Mouse (Mus musculus): Measurements from ENCODE around the gene Ugt1a5. TPM values are rescaled to one million over a fixed set of nuclear protein-coding genes. Genes with fewer than 3 reads are reported as not detected.

Gene Ugt1a5
- polyA plus RNA-seq, 1 experiment, result 0.04 TPM

DNA sequence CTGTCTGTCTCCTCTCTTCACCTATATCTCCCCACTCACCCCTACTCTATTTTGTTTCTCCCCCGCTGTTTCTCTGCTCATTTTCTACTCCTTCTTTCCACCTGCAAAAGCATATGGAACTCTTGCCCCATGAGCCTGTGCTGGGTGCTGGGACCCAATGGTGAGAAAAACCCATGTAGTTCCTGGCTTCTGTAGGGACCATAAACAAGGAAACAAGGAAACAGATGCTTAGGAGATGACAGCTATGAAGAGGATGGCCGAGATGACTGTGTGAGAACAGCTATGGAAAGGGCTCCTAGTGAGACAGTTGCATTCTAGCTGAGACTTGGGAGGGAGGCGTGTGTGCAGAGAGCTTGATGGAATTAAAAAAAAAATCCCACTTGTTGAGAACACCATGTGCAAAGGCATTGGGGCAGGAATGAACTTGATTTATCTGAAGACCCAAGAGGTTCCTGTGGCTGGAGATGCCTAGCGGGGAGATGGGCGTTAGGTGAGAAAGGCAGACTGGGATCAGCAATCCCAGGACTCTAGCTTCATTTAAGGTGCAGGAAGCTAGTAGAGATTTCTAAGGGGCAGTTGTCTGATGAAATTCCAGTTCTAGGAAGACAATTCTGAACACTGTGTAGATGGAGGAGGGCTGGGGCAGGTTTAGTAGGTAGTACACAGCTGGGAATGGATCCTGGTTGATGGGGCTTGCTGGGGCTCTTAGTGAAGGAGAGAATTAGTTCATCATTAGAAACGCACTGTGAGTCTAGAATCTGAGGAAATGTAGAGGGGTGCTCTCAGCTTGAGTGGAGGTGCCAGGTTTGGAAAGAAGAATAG is 65.4 kb downstream of the Ugt1a5 start:
- H3K27me3 ChIP-seq (replicated peaks), result peaks cover 4% of the 10 kb centered on the region
- H3K9me3 ChIP-seq, result peaks cover 80% of the 10 kb centered on the region
- TF ChIP-seq GATA1 (IDR thresholded peaks at IDR 0.05; ENCODE audit: borderline replicate concordance, low read length) (no peak), FLI1 (IDR thresholded peaks at IDR 0.05; ENCODE audit: low read length) (no peak)
- H3K36me3 ChIP-seq (replicated peaks; ENCODE audit: low read length), result no peaks in the 10 kb centered on the region
- H3K4me3 ChIP-seq (replicated peaks), result no peak overlapping the region
- no peaks in the 10 kb centered on the region for H3K4me1 ChIP-seq

DNA sequence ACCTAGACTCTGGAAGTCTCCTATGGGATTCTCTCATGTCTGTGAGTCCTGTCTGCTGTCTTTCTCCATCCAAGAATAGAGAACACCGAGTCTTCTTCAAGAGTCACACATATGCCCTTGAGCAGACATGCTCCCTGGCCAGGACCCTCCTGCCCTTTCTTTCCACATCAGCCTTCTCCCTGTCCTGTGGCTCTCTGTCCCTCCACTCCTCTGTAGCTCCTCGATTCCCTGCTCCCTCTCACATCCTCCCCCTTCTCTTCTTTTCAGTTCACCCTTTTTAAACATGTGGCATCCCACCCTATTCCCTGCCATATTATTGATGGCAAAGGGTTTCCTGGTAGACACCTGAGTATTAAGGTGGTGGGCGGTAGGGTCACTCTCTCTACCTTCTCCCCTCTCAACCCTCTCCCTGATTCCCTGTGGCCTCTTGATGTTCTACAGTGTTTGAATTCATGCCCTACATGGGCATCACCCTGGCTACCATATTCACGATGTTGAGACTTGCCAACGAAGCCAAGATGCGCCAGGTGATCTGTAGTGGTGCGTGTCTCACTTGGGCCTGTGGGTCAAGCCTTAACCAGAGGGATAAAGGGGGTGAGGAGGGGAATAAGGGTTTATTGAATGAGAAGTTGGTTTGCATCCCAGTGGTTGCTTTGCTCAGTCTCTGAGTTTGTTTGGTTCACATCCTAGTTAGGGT is 66.1 kb downstream of the Ugt1a5 start:
- Histone ChIP-seq H3K27me3 (replicated peaks) (peaks cover 6% of the 10 kb centered on the region), H3K4me1 (no peaks in the 10 kb centered on the region)
- TF ChIP-seq GATA1 (IDR thresholded peaks at IDR 0.05; ENCODE audit: borderline replicate concordance, low read length) (no peak), FLI1 (IDR thresholded peaks at IDR 0.05; ENCODE audit: low read length) (no peak)

DNA sequence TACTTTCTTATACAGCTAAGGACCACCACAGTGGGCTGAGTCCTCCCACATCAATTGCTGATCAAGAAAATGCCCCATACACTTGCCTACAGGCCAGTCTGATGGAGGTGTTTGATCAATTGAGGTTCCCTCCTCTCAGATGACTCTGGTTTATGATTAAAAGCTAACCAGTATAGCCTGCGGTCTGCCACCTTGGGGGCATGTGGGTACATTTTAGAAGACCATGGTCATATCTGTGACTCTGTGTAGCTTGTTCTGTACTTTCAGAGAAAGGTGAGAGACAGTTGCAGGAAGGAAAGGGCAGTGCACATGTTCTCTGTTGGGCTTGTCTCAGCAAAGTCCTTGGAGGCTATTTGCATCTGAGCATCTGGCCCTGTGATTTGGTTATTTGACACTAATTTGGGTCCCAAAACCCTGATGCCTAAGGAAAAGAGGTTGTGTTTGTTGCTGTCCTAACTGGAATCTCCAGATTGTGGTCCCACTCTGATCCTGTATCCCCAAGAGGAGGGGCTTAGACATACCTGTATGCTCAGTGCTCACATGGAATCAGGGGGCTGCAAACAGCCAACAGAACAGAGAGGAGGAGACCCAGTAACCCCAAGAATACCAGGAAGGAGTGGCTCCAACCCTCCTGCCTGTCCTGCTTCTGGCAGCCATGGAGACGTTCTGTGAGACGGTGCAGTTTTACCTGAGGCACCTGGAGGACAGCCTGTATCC is 67.0 kb downstream of the Ugt1a5 start:
- Histone ChIP-seq H3K36me3 (replicated peaks; ENCODE audit: low read length) (no peaks in the 10 kb centered on the region), H3K27me3 (replicated peaks) (peaks cover 6% of the 10 kb centered on the region), H3K4me3 (replicated peaks) (no peak overlapping the region), H3K4me1 (no peaks in the 10 kb centered on the region), H3K9me3 (peaks cover 80% of the 10 kb centered on the region)
- no peak for TF ChIP-seq GATA1 (IDR thresholded peaks at IDR 0.05; ENCODE audit: borderline replicate concordance, low read length)
- no peak for TF ChIP-seq FLI1 (IDR thresholded peaks at IDR 0.05; ENCODE audit: low read length)

More for the DNA sequence above, 66.1 kb downstream of the Ugt1a5 start:
- H3K36me3 ChIP-seq (replicated peaks; ENCODE audit: low read length), result no peaks in the 10 kb centered on the region
- H3K4me3 ChIP-seq (replicated peaks), result peak overlapping the region; percentile 4
- H3K9me3 ChIP-seq, result peaks cover 79% of the 10 kb centered on the region

DNA sequence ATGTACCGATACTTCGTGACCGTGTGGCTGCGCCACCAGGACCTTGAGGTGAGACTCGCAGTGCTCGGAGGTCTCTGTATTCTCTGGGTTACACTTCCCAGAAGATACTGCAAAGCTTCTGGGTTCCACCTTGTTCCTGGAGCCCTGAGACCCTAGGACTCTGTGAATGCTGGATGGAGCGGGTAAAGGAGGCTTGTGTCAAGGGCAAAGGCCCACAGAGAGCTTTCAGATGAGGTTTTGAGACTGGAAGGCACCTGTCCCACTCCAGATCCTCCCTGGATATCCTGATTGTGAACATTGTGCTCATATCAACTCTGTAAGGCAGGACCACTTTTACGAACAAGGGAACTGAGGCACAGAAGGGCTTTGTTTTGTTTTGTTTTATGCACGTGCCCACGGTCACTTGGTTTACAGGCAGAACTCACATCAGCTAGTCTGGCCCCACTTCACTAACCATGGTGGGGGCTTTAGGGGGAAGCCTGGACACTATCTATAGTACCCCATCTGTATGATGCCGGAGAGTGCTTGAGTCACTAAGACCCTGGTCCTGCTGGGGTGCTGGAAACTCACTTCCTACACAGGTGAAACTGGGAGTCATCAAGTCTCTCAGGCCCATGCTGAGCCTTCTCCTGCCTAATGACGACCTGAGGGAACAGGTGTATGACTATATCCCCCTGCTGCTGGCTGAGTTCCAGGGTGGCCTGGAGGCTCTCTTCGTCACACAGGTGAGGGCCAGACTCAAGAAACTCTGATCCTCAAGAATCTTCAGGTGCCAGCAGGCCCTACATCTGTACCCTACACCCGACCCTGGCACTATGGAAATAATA is 67.8 kb downstream of the Ugt1a5 start:
- TF ChIP-seq GATA1 (IDR thresholded peaks at IDR 0.05; ENCODE audit: borderline replicate concordance, low read length) (no peak), FLI1 (IDR thresholded peaks at IDR 0.05; ENCODE audit: low read length) (no peak)
- Histone ChIP-seq H3K4me1 (no peaks in the 10 kb centered on the region), H3K36me3 (replicated peaks; ENCODE audit: low read length) (no peaks in the 10 kb centered on the region), H3K27me3 (replicated peaks) (peaks cover 6% of the 10 kb centered on the region), H3K9me3 (peaks cover 81% of the 10 kb centered on the region), H3K4me3 (replicated peaks) (no peak overlapping the region)

DNA sequence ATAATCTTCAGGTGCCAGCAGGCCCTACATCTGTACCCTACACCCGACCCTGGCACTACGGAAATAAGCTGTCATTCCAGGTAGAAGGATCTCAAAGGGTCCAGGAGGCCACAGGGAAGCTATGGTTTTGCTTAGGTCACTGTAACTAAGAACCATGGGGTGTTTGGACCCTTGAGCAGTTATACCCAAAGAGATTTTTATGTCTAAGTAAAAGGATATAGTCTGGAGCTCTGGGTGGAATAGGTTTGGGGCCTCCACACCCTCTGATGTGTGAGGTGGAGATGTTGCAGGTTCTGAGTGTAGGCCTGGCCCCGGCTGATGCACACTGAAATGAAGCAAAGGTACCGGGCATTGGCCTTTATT is 68.4 kb downstream of the Ugt1a5 start:
- TF ChIP-seq GATA1 (IDR thresholded peaks at IDR 0.05; ENCODE audit: borderline replicate concordance, low read length) (no peak), FLI1 (IDR thresholded peaks at IDR 0.05; ENCODE audit: low read length) (no peak)
- no peaks in the 10 kb centered on the region for H3K4me1 ChIP-seq

DNA sequence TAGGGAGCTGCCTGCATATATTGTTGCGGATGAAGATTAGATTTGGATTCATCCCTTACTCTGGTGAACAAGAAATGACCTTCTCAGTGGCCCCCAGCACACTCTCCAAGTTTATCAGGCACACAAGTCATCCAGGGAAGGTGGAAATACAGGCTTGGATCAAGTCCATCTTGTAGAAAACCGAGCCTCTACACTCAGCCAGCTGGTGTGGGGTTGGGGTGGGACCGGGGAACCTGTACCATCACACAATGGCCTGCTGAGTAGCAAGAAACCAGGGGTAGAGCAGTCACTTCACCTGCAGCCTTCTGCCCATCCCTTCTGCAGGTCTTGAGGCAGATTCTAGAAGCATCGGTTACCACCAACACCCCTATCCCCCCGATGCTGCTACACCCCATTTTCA is 68.8 kb downstream of the Ugt1a5 start:
- no peak overlapping the region for H3K4me3 ChIP-seq (replicated peaks)
- TF ChIP-seq FLI1 (IDR thresholded peaks at IDR 0.05; ENCODE audit: low read length) (no peak), GATA1 (IDR thresholded peaks at IDR 0.05; ENCODE audit: borderline replicate concordance, low read length) (no peak)
- peaks cover 86% of the 10 kb centered on the region for H3K9me3 ChIP-seq
- H3K27me3 ChIP-seq (replicated peaks), result peaks cover 6% of the 10 kb centered on the region
- H3K4me1 ChIP-seq, result no peaks in the 10 kb centered on the region
- no peaks in the 10 kb centered on the region for H3K36me3 ChIP-seq (replicated peaks; ENCODE audit: low read length)

More for the DNA sequence above, 68.4 kb downstream of the Ugt1a5 start:
- no peak overlapping the region for H3K4me3 ChIP-seq (replicated peaks)
- H3K9me3 ChIP-seq, result peaks cover 86% of the 10 kb centered on the region
- peaks cover 6% of the 10 kb centered on the region for H3K27me3 ChIP-seq (replicated peaks)
- no peaks in the 10 kb centered on the region for H3K36me3 ChIP-seq (replicated peaks; ENCODE audit: low read length)

DNA sequence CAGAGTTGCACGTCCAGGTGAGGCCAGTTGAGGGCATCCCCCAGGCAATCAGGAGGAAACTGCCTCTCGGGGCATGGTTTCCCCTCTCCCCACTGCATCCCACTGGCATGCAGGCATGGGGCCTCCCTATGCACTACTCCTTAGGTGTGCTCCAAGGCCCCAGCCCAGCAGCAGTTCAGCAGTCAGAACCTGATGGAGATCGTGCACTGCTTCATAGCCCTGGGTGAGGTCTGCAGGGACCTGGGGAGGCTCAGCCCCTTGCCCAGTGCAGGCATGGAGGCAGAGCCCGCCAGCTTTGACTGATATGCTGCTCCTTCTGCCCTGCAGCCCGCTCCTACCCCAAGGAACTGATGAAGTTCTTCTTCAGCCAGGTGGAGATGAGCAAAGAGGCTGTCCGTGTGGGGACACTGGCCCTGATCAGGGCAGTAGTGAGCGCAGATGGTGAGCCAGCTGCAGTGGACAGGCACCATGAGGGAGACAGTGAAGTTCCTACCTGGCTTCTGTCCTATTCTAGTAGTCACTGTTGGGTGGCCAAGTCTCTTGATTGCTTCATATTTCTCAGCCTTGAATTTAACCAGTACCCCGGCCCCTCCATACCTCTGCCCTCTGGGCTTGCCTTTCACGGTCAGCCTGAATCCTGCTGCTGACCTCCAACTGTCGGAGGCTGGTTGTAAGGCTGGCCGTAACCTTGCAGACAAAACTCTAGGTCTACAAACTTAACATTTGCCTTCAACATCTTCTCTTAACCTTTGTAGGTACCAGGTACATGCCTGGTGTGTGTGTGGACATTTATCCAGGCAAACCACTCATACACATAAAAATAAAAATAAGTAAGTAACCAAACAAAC is 69.5 kb downstream of the Ugt1a5 start:
- H3K36me3 ChIP-seq (replicated peaks; ENCODE audit: low read length), result no peaks in the 10 kb centered on the region
- peaks cover 85% of the 10 kb centered on the region for H3K9me3 ChIP-seq
- H3K27me3 ChIP-seq (replicated peaks), result peaks cover 6% of the 10 kb centered on the region
- no peak for TF ChIP-seq GATA1 (IDR thresholded peaks at IDR 0.05; ENCODE audit: borderline replicate concordance, low read length)
- TF ChIP-seq FLI1 (IDR thresholded peaks at IDR 0.05; ENCODE audit: low read length), result no peak
- H3K4me1 ChIP-seq, result no peaks in the 10 kb centered on the region
- H3K4me3 ChIP-seq (replicated peaks), result peak overlapping the region; percentile 4

DNA sequence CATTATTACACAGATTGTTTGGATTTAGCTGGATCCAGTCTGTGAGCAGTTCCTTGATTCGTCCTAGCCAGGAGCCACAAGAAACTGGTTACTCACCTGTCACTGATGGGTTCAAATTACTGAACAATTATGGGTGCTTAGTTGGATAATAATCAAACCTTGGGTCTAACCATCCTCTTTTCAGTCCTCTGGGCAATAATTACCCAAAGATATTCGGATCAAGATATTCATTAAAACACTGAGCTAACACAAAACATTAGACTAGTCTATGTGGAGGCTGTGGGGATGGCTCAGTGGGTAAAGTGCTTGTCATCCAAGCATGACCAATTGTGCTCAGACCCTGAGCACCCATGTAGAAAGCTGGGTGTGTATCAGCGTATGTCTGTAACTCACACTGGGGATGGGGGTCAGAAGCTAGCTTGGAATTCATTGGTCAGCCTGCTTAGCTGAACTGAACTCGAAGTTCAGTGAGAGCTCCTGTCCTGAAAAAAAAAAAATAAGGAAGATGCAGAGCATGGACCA is 70.1 kb downstream of the Ugt1a5 start:
- TF ChIP-seq GATA1 (IDR thresholded peaks at IDR 0.05; ENCODE audit: borderline replicate concordance, low read length) (no peak), FLI1 (IDR thresholded peaks at IDR 0.05; ENCODE audit: low read length) (no peak)
- Histone ChIP-seq H3K4me1 (no peaks in the 10 kb centered on the region), H3K27me3 (replicated peaks) (peaks cover 8% of the 10 kb centered on the region), H3K36me3 (replicated peaks; ENCODE audit: low read length) (no peaks in the 10 kb centered on the region), H3K4me3 (replicated peaks) (no peak overlapping the region), H3K9me3 (peaks cover 86% of the 10 kb centered on the region)

All from megakaryocyte, embryonic 14.5 days (primary cell).